Mouse (Mus musculus) limb, embryonic 14.5 days (tissue): ENCODE data around the gene Mea1. TPM values are rescaled to one million over a fixed set of nuclear protein-coding genes. Genes with fewer than 3 reads are reported as not detected.

Source experiments
- ATAC-seq: fragments of 200-750 bp; cut with Nextera tagmentation; 2 replicates; pipeline ENCODE4 v1.8.0; 2017; ENCODE audit warnings: low read depth, moderate number of reproducible peaks, moderate TSS enrichment; ENCODE audit not compliant: low FRiP score
- DNase-seq: peaks from one replicate; pipeline ENCODE4 v3.0.0-alpha.2; 2015; ENCODE audit warnings: low spot score
- H3K27ac ChIP-seq: fragments of 300-500 bp; sonication (generic); replicated peaks from 2 replicates; pipeline ENCODE4 v1.5.1; 2014; ENCODE audit warnings: low read depth, mild to moderate bottlenecking, low read length, moderate library complexity, mixed read lengths
- H3K27me3 ChIP-seq: fragments of 300-500 bp; sonication (generic); 2 replicates; pipeline ENCODE4 v1.6.1; 2014; ENCODE audit warnings: low read length, mixed read lengths; ENCODE audit not compliant: control insufficient read depth, insufficient read depth
- H3K36me3 ChIP-seq: fragments of 300-500 bp; sonication (generic); 2 replicates; pipeline ENCODE4 v1.6.1; 2014; ENCODE audit warnings: mild to moderate bottlenecking, low read length, moderate library complexity, mixed read lengths; ENCODE audit not compliant: control insufficient read depth, insufficient read depth
- H3K4me1 ChIP-seq: fragments of 300-500 bp; sonication (generic); 2 replicates; pipeline ENCODE4 v1.6.1; 2014; ENCODE audit warnings: antibody characterized with exemption, low read length, mixed read lengths; ENCODE audit not compliant: control insufficient read depth, insufficient read depth
- H3K4me2 ChIP-seq: fragments of 300-500 bp; sonication (generic); replicated peaks from 2 replicates; pipeline ENCODE4 v1.6.1; 2014; ENCODE audit warnings: low read depth, mild to moderate bottlenecking, low read length, moderate library complexity; ENCODE audit not compliant: severe bottlenecking
- H3K4me3 ChIP-seq: fragments of 300-500 bp; sonication (generic); replicated peaks from 2 replicates; pipeline ENCODE4 v1.5.1; 2014; ENCODE audit warnings: low read length
- H3K9ac ChIP-seq: fragments of 300-500 bp; sonication (generic); 2 replicates; pipeline ENCODE4 v1.6.1; 2014; ENCODE audit warnings: mild to moderate bottlenecking, low read depth, low read length, moderate library complexity; ENCODE audit not compliant: severe bottlenecking
- H3K9me3 ChIP-seq: fragments of 300-500 bp; sonication (generic); 2 replicates; pipeline ENCODE4 v1.6.1; 2016; ENCODE audit warnings: low read length; ENCODE audit not compliant: control insufficient read depth
- POLR2A ChIP-seq: fragments of 200-500 bp; IDR thresholded peaks from 2 replicates; pipeline ENCODE4 v1.8.0; 2012; ENCODE audit warnings: inconsistent platforms, mild to moderate bottlenecking, moderate library complexity, borderline replicate concordance; ENCODE audit not compliant: insufficient read depth, insufficient read length; ENCODE audit errors: extremely low read depth
- WGBS: fragments of 180-500 bp; shearing (Covaris S2); extraction: QIAGEN DNeasy Blood & Tissue Kit; methylation state at CpG from one replicate; pipeline ENCODE4 v1.1.7; 2014; 5-methylcytosine and 5-hydroxymethylcytosine counted together
- polyA plus RNA-seq, 2 experiments: library from polyadenylated mRNA; depleted of rRNA in 1 of 2; stranded (reverse) in 1 of 2; unstranded in 1 of 2; fragments of >200 nt; fragmentation: Nextera tagmentation in 1 of 2; extraction: Ambion mirVana in 1 of 2; gene quantifications; 2 replicates each; pipeline versions ENCODE4 v1.2.1 to v1.2.3; 2012 to 2014

Mea1 gene
- polyA plus RNA-seq, 2 experiments = 97.9 to 155 TPM

GRCm38 (mm10) chr17:46648436-46648835 lies 30.2 kb upstream of the Mea1 start:
- Histone ChIP-seq H3K9ac (no peak overlapping the region), H3K4me1 (peaks cover 27% of the 10 kb centered on the region), H3K27ac (no peak overlapping the region), H3K4me2 (no peak overlapping the region), H3K4me3 (no peak overlapping the region), H3K27me3 (no peaks in the 10 kb centered on the region), H3K9me3 (no peaks in the 10 kb centered on the region), H3K36me3 (peaks cover 34% of the 10 kb centered on the region)
- ATAC-seq (no peak), DNase-seq (no peak)
- TF ChIP-seq POLR2A = no peak
- 92% methylated on average over 9 of the region's 9 CpGs for WGBS

- H3K4me1 ChIP-seq = peaks cover 27% of the 10 kb centered on the region
- H3K9ac ChIP-seq = peak overlapping the region; percentile 92; the same call in 1 of the 2 replicates
- no peak for TF ChIP-seq POLR2A
- H3K27ac ChIP-seq = peak overlapping the region; percentile 96
- DNase-seq (no peak), ATAC-seq (no peak)
- peak overlapping the region; percentile 76 for H3K4me3 ChIP-seq
- no peaks in the 10 kb centered on the region; the same call in 1 of the 2 replicates for H3K9me3 ChIP-seq
- H3K27me3 ChIP-seq = no peaks in the 10 kb centered on the region
- WGBS = 32% methylated on average over 15 of the region's 15 CpGs
- H3K4me2 ChIP-seq = peak overlapping the region; percentile 63
- peaks cover 48% of the 10 kb centered on the region for H3K36me3 ChIP-seq
Observed at GRCm38 (mm10) chr17:46649811-46650210, 28.8 kb upstream of the Mea1 start.

DNA sequence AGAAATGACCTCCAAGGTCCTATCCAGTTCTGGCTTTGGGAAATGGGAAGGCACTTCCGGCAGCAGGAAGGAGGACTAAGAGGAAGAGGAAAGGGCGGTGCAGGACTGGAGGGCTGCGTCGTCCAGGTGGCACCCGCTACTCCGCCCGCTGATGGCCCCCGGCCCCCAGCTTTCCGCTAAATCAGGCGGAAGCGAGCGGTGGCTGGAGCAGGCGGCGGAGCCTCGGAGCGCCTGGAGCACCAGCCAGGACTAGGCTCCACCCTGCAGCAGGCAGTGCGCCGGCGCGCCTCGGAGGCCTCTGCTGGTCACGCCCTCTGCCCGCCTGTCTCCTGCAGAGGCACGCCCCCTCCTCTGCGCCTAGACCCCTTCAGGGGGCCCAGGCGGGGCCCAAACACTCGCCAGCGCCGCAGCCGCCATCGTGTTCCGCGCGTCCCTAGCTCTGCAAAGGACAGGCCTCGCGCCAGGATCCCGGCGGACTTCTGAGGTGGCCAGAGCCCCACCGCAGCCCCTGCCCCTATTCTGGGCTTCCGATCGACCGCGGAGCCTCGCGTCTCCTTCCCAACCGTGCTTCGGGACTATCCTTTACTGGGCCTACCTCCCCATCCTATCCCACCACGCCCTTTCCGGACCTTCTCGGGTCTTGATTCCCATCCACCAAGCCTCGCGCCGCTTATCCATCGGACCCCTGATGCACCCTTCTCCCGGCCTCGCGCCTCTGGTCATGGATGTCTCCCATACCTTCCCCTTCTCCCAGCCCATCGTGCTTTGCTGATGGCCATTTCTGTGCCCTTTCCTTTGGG lies 28.2 kb upstream of the Mea1 start, which contains the start of gene Cul7:
TSS of gene Cul7 (plus strand) at position 106 of the 800 bp plus-strand sequence.
- Histone ChIP-seq H3K27ac (peak within 1 kb of the TSS; percentile 96), H3K9ac (peak within 1 kb of the TSS; percentile 92), H3K27me3 (no peaks in the 10 kb centered on the region), H3K36me3 (peaks cover 52% of the 10 kb centered on the region), H3K9me3 (no peaks in the 10 kb centered on the region; the same call in 1 of the 2 replicates), H3K4me3 (peak within 1 kb of the TSS; percentile 76), H3K4me1 (peaks cover 25% of the 10 kb centered on the region), H3K4me2 (peak within 1 kb of the TSS; percentile 63)
- ATAC-seq (peak; percentile 92), DNase-seq (peak; percentile 98)
- 0% methylated on average over 23 of the region's 58 CpGs for WGBS
- peak; percentile 80; the same call in 1 of the 2 replicates for TF ChIP-seq POLR2A

DNA sequence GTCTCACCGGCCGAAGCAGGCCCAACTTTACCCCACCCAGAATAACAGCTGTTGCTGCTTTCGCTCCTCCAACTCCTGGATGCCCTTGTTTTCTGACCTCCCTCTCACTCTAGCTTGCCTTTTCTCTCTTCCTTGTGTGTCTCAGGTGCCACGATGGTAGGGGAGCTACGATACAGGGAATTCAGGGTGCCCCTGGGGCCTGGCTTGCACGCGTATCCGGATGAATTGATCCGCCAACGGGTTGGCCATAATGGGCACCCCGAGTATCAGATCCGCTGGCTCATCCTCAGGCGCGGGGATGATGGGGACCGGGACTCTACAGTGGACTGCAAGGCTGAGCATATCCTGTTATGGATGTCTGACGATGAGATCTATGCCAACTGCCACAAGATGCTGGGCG lies 27.3 kb upstream of the Mea1 start:
- no peak for TF ChIP-seq POLR2A
- H3K4me2 ChIP-seq = peak overlapping the region; percentile 63
- H3K9me3 ChIP-seq = no peaks in the 10 kb centered on the region; the same call in 1 of the 2 replicates
- peaks cover 60% of the 10 kb centered on the region for H3K36me3 ChIP-seq
- peak overlapping the region; percentile 96 for H3K27ac ChIP-seq
- peak overlapping the region; percentile 76 for H3K4me3 ChIP-seq
- H3K9ac ChIP-seq = peak overlapping the region; percentile 92
- DNase-seq (no peak), ATAC-seq (no peak)
- 74% methylated on average over 17 of the region's 17 CpGs for WGBS
- H3K27me3 ChIP-seq = no peaks in the 10 kb centered on the region
- H3K4me1 ChIP-seq = peaks cover 25% of the 10 kb centered on the region

DNA sequence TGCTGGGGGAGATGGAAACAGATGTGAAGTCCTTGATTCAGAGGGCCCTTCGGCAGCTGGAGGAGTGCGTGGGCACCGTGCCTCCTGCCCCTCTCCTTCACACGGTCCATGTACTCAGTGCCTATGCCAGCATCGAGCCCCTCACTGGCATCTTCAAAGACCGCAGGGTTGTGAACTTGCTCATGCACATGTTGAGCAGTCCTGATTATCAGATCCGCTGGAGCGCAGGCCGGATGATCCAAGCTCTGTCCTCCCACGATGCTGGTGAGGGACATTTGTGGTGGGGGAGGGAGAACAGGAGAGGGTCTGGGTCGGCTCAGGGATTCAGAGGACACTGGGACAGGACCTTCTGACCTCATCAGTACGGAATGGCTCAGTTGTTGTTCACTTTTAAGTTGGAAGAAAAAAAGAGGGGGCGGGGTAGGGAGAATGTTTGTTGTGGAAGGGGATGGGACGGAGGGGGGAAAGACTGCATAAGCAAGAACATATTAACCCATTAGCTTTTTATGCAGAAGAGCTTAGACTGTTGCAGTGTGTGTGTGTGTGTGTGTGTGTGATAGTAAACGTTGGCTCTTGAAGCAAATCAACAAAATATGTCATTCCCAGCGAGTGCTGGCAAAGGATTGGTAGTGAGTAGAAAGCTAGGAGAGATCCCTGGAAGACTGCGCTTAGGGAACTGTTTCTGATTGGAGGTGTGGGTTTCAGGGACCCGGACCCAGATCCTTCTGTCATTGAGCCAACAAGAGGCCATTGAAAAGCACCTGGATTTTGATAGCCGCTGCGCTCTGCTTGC lies 26.6 kb upstream of the Mea1 start:
- no peak for DNase-seq
- Histone ChIP-seq H3K4me1 (peaks cover 20% of the 10 kb centered on the region), H3K27ac (no peak overlapping the region), H3K36me3 (peaks cover 67% of the 10 kb centered on the region), H3K9me3 (no peaks in the 10 kb centered on the region; the same call in 1 of the 2 replicates), H3K27me3 (no peaks in the 10 kb centered on the region), H3K4me2 (peak overlapping the region; percentile 63), H3K4me3 (peak overlapping the region; percentile 76), H3K9ac (peak overlapping the region; percentile 92)
- no peak for ATAC-seq
- no peak for TF ChIP-seq POLR2A
- 73% methylated on average over 20 of the region's 20 CpGs for WGBS
